Comparison of ENCODE assay signal across 8 mouse cellular contexts in genomic region chr12:108766316-108766715, GRCm38 (mm10). TPM values are rescaled to one million over a fixed set of nuclear protein-coding genes. Genes with fewer than 3 reads are reported as not detected.
A peak's percentile ranks its signal among the peaks of the same experiment; 100 is the strongest.
DNase-seq lines count a peak whose midpoint lies in the region; ATAC-seq and TF ChIP-seq lines count a peak whose summit lies in the region.

No protein-coding gene starts in this region.

- H3K4me2 ChIP-seq in liver, embryonic 14.5 days (ENCODE audit: low read depth): peak overlapping the region; percentile 77
- peak overlapping the region; percentile 51 for H3K4me2 ChIP-seq in stomach, embryonic 14.5 days (replicated peaks; ENCODE audit: low read depth, low read length)

- peak overlapping the region; percentile 47 for H3K4me3 ChIP-seq in heart, embryonic 10.5 days
- H3K4me3 ChIP-seq in liver, embryonic 14.5 days (ENCODE audit: insufficient read depth in 1 of 2, low read depth in 2 of 2, low read length in 2 of 2): peak overlapping the region; percentile 51 to 58
- peak overlapping the region; percentile 21; the same call in 1 of the 2 replicates for H3K4me3 ChIP-seq in stomach, embryonic 14.5 days (ENCODE audit: low read depth, low read length)

- peak overlapping the region; percentile 80 for H3K27ac ChIP-seq in heart, embryonic 10.5 days
- peak overlapping the region; percentile 34; the same call in 1 of the 2 replicates for H3K27ac ChIP-seq in liver, embryonic 14.5 days
- peak overlapping the region; percentile 66 for H3K27ac ChIP-seq in stomach, embryonic 14.5 days (ENCODE audit: low read length)

- H3K4me1 ChIP-seq in heart, embryonic 10.5 days: peaks cover 30% of the 10 kb centered on the region
- H3K4me1 ChIP-seq in liver, embryonic 14.5 days (replicated peaks; ENCODE audit: control insufficient read depth in 2 of 2, insufficient read depth in 2 of 2, low read length in 1 of 2): peaks cover 30 to 38% of the 10 kb centered on the region in 2 experiments
- no peaks in the 10 kb centered on the region; the same call in 1 of the 2 replicates for H3K4me1 ChIP-seq in stomach, embryonic 14.5 days (ENCODE audit: control insufficient read depth, insufficient read depth, low read length)

- DNase-seq in heart, embryonic 10.5 days (ENCODE audit: low spot score): no peak
- no peak for DNase-seq in heart, adult 9 months (ENCODE audit: low spot score in 2 of 2)
- peak; percentile 5 for DNase-seq in brain, embryonic 14.5 days (ENCODE audit: low read depth)
- peak; percentile 22 to 43 for DNase-seq in heart, postnatal 14 days
- no peak for DNase-seq in liver, embryonic 14.5 days (ENCODE audit: low read depth in 3 of 3, low spot score in 3 of 3)
- DNase-seq in yolk sac, embryonic 10.5 days (ENCODE audit: low spot score): no peak
- DNase-seq in embryo, embryonic 10.5 days (ENCODE audit: low spot score): no peak

- 70% methylated on average over 10 of the region's 10 CpGs for WGBS in heart, embryonic 10.5 days
- 41% methylated on average over 10 of the region's 10 CpGs for WGBS in liver, embryonic 14.5 days (ENCODE audit: insufficient replicate concordance)
- 55% methylated on average over 10 of the region's 10 CpGs for WGBS in stomach, embryonic 14.5 days

- TF ChIP-seq CTCF in brain, embryonic 14.5 days (IDR thresholded peaks at IDR 0.05; ENCODE audit: borderline replicate concordance, extremely low read depth, insufficient read depth, insufficient read length): no peak
- TF ChIP-seq CTCF in liver, embryonic 14.5 days (IDR thresholded peaks at IDR 0.05; ENCODE audit: low read depth): no peak

- TF ChIP-seq EP300 in liver, embryonic 14.5 days (IDR thresholded peaks at IDR 0.05; ENCODE audit: low read depth): no peak

- no peaks in the 10 kb centered on the region for H3K9me3 ChIP-seq in heart, embryonic 10.5 days
- H3K9me3 ChIP-seq in liver, embryonic 14.5 days (ENCODE audit: control insufficient read depth, low read length): no peaks in the 10 kb centered on the region
- H3K9me3 ChIP-seq in stomach, embryonic 14.5 days (ENCODE audit: control insufficient read depth, low read depth, low read length): no peaks in the 10 kb centered on the region

- intact Hi-C loops in heart, postnatal 14 days (cut with DNase I): no loop called here

- ATAC-seq in liver, embryonic 14.5 days (ENCODE audit: insufficient read depth): no peak
- no peak for ATAC-seq in stomach, embryonic 14.5 days (ENCODE audit: insufficient number of reproducible peaks, insufficient read depth, low FRiP score, low read depth)

- no peak for TF ChIP-seq POLR2A in brain, embryonic 14.5 days (IDR thresholded peaks at IDR 0.05; ENCODE audit: borderline replicate concordance, extremely low read depth, insufficient read depth, insufficient read length, poor library complexity, severe bottlenecking)

- no peaks in the 10 kb centered on the region for H3K36me3 ChIP-seq in heart, embryonic 10.5 days
- H3K36me3 ChIP-seq in liver, embryonic 14.5 days (replicated peaks; ENCODE audit: control insufficient read depth, insufficient read depth, low read depth): no peaks in the 10 kb centered on the region
- H3K36me3 ChIP-seq in stomach, embryonic 14.5 days (ENCODE audit: control insufficient read depth, insufficient read depth, low read length): no peaks in the 10 kb centered on the region

- peak overlapping the region; percentile 44 for H3K9ac ChIP-seq in liver, embryonic 14.5 days (replicated peaks)
- no peak overlapping the region; the same call in 1 of the 2 replicates for H3K9ac ChIP-seq in stomach, embryonic 14.5 days (replicated peaks; ENCODE audit: low read depth, low read length)

- H3K27me3 ChIP-seq in heart, embryonic 10.5 days (ENCODE audit: insufficient read depth, poor library complexity, severe bottlenecking): no peaks in the 10 kb centered on the region
- no peaks in the 10 kb centered on the region for H3K27me3 ChIP-seq in liver, embryonic 14.5 days (ENCODE audit: control insufficient read depth, insufficient read depth, low read length)
- H3K27me3 ChIP-seq in stomach, embryonic 14.5 days (ENCODE audit: control insufficient read depth, insufficient read depth, low read length): no peaks in the 10 kb centered on the region

RNA-seq across cellular contexts. Expression of gene Yy1, which starts 26.5 kb away (rescaled TPM):
- polyA plus RNA-seq in heart, embryonic 10.5 days (2016; fragmentation: Nextera tagmentation; extraction: Ambion mirVana): 11.8 and 17.5 TPM in 2 replicates
- 26.5 and 33.6 TPM in 2 replicates for polyA plus RNA-seq in brain, embryonic 14.5 days (2012; rRNA removed)
- 10 to 100 TPM; 39.3 to 41.4 TPM for total RNA-seq in heart, postnatal 14 days (2021)
- 8.1 and 11.8 TPM in 2 replicates for polyA plus RNA-seq in liver, embryonic 14.5 days (2012; rRNA removed)
- polyA plus RNA-seq in liver, embryonic 14.5 days (2014; fragmentation: Nextera tagmentation; extraction: Ambion mirVana): 7.9 and 9.1 TPM in 2 replicates
- polyA plus RNA-seq in stomach, embryonic 14.5 days (2014; fragmentation: Nextera tagmentation; extraction: Ambion mirVana): 20.9 and 22.4 TPM in 2 replicates

Comparison
In these comparisons a context has a peak if more than half of its experiments do, and no peak if none do; other contexts are left out.
1. DNase-seq: peak in brain, embryonic 14.5 days (single experiment) and heart, postnatal 14 days (2 of 2); none in heart, embryonic 10.5 days (single experiment), heart, adult 9 months (0 of 2), liver, embryonic 14.5 days (0 of 3), yolk sac, embryonic 10.5 days (single experiment) and embryo, embryonic 10.5 days (single experiment).
2. Peak in every context shown above with its lines, with median percentiles within 50 percentile points of each other: H3K27ac ChIP-seq and H3K4me3 ChIP-seq.